Mouse (Mus musculus): ENCODE results near the gene Ift20.

DNA sequence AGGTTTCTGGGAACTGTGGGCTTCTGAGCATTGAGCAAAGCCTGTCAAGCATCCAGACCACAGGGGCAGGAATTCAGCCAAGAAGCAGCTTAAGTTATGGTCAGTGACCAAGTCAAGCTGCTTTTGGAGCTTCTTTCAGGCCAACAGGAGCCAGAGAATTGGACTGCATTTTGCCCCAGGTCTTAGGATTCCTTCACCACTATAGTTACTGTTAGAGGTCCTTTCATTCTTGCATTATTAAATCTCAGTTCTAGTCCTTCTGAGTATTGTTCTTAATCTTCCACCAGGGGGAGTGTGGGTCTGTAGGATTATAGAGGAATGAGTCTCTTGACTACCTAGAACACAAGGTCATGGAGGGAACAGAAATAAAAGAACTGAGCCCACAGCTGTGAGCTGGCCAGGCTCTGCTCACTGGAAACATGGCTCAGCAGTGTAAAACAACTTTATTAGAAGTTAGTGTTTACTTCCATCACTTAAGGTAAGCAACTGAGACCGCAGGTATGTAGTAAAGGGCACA is 13.6 kb upstream of the Ift20 start:
- TF ChIP-seq EP300 (IDR thresholded peaks at IDR 0.05; ENCODE audit: insufficient read depth, low read depth, low read length) (no peak), CTCF (IDR thresholded peaks at IDR 0.05; ENCODE audit: low read depth, low read length) (no peak), POLR2A (IDR thresholded peaks at IDR 0.05; ENCODE audit: insufficient read depth, low read length) (no peak)

Measured in ES-Bruce4 (cell line).